Mouse (Mus musculus) bone marrow macrophage, adult 2 months (primary cell): ENCODE data around the gene Teddm2.

ENCODE experiments used
- CTCF ChIP-seq: IDR thresholded peaks from 2 replicates; pipeline ENCODE4 v1.5.1; 2012; ENCODE audit warnings: low read depth, mild to moderate bottlenecking, low read length, moderate library complexity
- POLR2A ChIP-seq: IDR thresholded peaks from 2 replicates; pipeline ENCODE4 v1.6.1; 2012; ENCODE audit warnings: mild to moderate bottlenecking, low read depth, low read length, borderline replicate concordance

DNA sequence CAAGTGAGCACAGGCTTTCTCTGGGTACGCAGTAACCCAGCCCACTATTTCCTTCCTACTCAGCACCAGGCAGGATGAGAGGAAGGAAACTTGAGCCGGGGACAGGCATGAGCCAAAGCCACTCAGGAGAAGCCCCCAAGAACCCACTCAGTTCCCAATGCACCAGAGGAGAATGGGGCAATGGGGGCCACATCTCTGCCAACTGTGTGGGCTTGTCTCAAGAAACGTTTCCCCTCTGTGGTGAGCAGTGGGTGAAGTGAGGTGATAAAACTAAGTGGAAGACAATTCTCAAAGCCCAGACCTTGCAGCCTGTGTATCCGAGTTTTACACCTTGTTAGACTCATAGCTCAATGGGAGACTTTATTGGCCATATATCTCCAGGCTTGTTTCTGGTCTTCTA, 8.6 kb downstream of the Teddm2 start, which contains the start of gene Teddm1a:
- TF ChIP-seq CTCF, result no peak
- TF ChIP-seq POLR2A, result no peak
